Mouse (Mus musculus) heart, embryonic 14.5 days (tissue): ENCODE results near the gene Lysmd3. TPM values are rescaled to one million over a fixed set of nuclear protein-coding genes. Genes with fewer than 3 reads are reported as not detected.

ENCODE experiments used
- ATAC-seq: fragments of 200-750 bp; cut with Nextera tagmentation; 2 replicates; pipeline ENCODE4 v1.8.0; 2017; ENCODE audit warnings: low read depth, moderate TSS enrichment; ENCODE audit not compliant: insufficient number of reproducible peaks, insufficient read depth, low FRiP score
- H3K27ac ChIP-seq, 2 experiments: fragments of 200-500 bp in 1 of 2; fragments of 300-500 bp in 1 of 2; sonication (generic) in 1 of 2; replicated peaks in 1 of 2; 2 replicates each; pipeline ENCODE4 v1.5.1; 2012 to 2014; ENCODE audit warnings: low read depth in 2 of 2, low read length in 2 of 2, control low read depth in 1 of 2, mild to moderate bottlenecking in 1 of 2, mixed read lengths in 1 of 2; ENCODE audit not compliant: control insufficient read depth in 1 of 2, insufficient read depth in 1 of 2
- H3K27me3 ChIP-seq: fragments of 300-500 bp; sonication (generic); 2 replicates; pipeline ENCODE4 v1.6.1; 2014; ENCODE audit warnings: mild to moderate bottlenecking, low read length, control low read depth; ENCODE audit not compliant: control insufficient read depth, insufficient read depth
- H3K36me3 ChIP-seq: fragments of 300-500 bp; sonication (generic); 2 replicates; pipeline ENCODE4 v1.6.1; 2014; ENCODE audit warnings: mild to moderate bottlenecking, control low read depth, low read length, mixed read lengths; ENCODE audit not compliant: control insufficient read depth, insufficient read depth
- H3K4me1 ChIP-seq, 2 experiments: fragments of 200-500 bp in 1 of 2; fragments of 300-500 bp in 1 of 2; sonication (generic) in 1 of 2; 2 replicates each; pipeline ENCODE4 v1.6.1; 2012 to 2014; ENCODE audit warnings: low read length in 2 of 2, control low read depth in 1 of 2, mixed read lengths in 1 of 2; ENCODE audit not compliant: control insufficient read depth in 2 of 2, insufficient read depth in 2 of 2
- H3K4me2 ChIP-seq: fragments of 300-500 bp; sonication (generic); 2 replicates; pipeline ENCODE4 v1.6.1; 2014; ENCODE audit warnings: mild to moderate bottlenecking, low read length
- H3K4me3 ChIP-seq, 2 experiments: fragments of 200-500 bp in 1 of 2; fragments of 300-500 bp in 1 of 2; sonication (generic) in 1 of 2; 2 replicates each; pipeline ENCODE4 v1.5.1; 2012 to 2014; ENCODE audit warnings: low read length in 2 of 2, mild to moderate bottlenecking in 2 of 2, control low read depth in 1 of 2, low read depth in 1 of 2, moderate library complexity in 1 of 2; ENCODE audit not compliant: control insufficient read depth in 1 of 2, insufficient read depth in 1 of 2
- H3K9ac ChIP-seq: fragments of 300-500 bp; sonication (generic); 2 replicates; pipeline ENCODE4 v1.6.1; 2014; ENCODE audit warnings: mild to moderate bottlenecking, low read length
- H3K9me3 ChIP-seq: fragments of 300-500 bp; sonication (generic); 2 replicates; pipeline ENCODE4 v1.6.1; 2016; ENCODE audit warnings: low read length, control low read depth; ENCODE audit not compliant: control insufficient read depth
- WGBS: fragments of 180-500 bp; shearing (Covaris S2); extraction: QIAGEN DNeasy Blood & Tissue Kit; methylation state at CpG from one replicate; pipeline ENCODE4 v1.1.7; 2014; 5-methylcytosine and 5-hydroxymethylcytosine counted together
- polyA plus RNA-seq: library from polyadenylated mRNA; unstranded; fragments of >200 nt; fragmentation: Nextera tagmentation; extraction: Ambion mirVana; gene quantifications from 2 replicates; pipeline ENCODE4 v1.2.1, GENCODE M21; 2014

The Lysmd3 gene
- polyA plus RNA-seq, 1 experiment from 2014 or later, result 24.9 TPM

DNA sequence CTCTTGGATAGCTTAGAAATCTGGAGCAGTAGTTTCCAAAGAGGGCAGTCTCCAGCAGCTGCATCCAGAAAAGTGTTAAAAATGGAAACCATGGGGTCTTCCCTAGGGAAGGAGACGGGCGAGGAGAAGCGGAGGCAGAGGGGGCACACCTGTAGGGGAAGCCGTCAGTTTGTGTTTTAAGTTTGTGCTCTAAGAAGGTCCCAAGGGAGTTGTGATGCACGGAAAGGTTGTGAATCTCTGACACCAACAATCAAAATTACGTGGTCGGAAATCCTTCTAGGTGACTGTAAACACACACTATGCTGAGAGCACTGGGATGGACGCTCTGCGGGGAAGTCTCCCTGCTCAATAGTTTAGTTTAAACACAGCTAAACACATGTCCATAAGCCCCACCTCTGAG is 46.2 kb downstream of the Lysmd3 start:
- 88% methylated on average over 9 of the region's 9 CpGs for WGBS
- Histone ChIP-seq H3K27me3 (no peaks in the 10 kb centered on the region), H3K4me3 (no peak overlapping the region), H3K36me3 (peaks cover 6% of the 10 kb centered on the region; the same call in 1 of the 2 replicates), H3K4me1 (no peaks in the 10 kb centered on the region; a peak in 1 of 4 replicates), H3K9ac (no peak overlapping the region), H3K27ac (no peak overlapping the region), H3K9me3 (no peaks in the 10 kb centered on the region), H3K4me2 (no peak overlapping the region)
- ATAC-seq, result no peak

DNA sequence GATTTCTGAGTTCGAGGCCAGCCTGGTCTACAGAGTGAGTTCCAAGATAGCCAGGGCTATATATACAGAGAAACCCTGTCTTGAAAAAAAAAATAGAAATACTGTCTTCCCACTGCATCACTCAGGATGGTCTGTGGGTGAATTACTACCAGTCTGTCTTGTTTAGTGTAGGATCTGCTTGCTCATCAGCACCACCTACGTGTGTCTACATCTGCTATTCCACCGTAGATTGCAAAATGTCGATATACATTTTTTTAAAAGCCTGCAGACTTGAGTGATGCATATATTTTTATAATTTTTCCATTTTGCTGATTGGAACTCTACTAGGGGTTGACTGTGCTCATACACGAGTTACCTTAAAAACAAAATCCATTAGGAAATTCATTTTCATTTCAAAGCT is 48.8 kb downstream of the Lysmd3 start:
- no peaks in the 10 kb centered on the region for H3K27me3 ChIP-seq
- WGBS, result 92% methylated on average over 5 of the region's 5 CpGs
- H3K36me3 ChIP-seq, result no peaks in the 10 kb centered on the region; the same call in 1 of the 2 replicates
- peaks cover 0 to 16% of the 10 kb centered on the region in 2 experiments for H3K4me1 ChIP-seq
- no peaks in the 10 kb centered on the region for H3K9me3 ChIP-seq
- no peak overlapping the region for H3K27ac ChIP-seq
- no peak overlapping the region for H3K4me3 ChIP-seq
- no peak overlapping the region for H3K9ac ChIP-seq
- ATAC-seq, result no peak
- H3K4me2 ChIP-seq, result no peak overlapping the region

DNA sequence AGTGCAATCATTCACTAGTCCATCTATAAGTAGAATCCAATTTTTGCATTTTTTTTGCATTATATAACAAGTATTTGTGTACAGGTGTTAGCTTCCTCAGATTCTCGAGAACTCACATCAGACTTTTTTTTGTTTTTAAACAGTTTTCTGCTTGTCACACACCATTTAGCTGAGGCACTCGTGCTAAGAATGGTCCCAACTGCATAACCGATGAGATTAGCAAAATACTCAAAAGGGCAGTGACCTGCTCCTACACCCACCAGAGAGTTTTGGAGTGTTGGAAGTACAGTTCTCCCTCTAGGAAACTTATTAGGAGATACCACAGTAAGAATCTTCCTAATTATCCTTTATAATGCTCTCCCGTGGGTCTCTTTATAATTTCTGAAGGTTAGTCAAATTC is 52.3 kb downstream of the Lysmd3 start:
- ATAC-seq, result no peak
- Histone ChIP-seq H3K27me3 (no peaks in the 10 kb centered on the region), H3K4me1 (peaks cover 0 to 19% of the 10 kb centered on the region in 2 experiments), H3K9ac (peak overlapping the region; percentile 79), H3K36me3 (no peaks in the 10 kb centered on the region), H3K27ac (no peak overlapping the region), H3K9me3 (no peaks in the 10 kb centered on the region), H3K4me3 (peak overlapping the region; percentile 64 to 82), H3K4me2 (peak overlapping the region; percentile 93)
- 28% methylated on average over 4 of the region's 4 CpGs for WGBS

GRCm38 (mm10) chr13:81710266-81710665 is 52.8 kb downstream of the Lysmd3 start:
- H3K27me3 ChIP-seq, result no peaks in the 10 kb centered on the region
- peak overlapping the region; percentile 64 to 75 for H3K27ac ChIP-seq
- H3K36me3 ChIP-seq, result no peaks in the 10 kb centered on the region
- H3K9ac ChIP-seq, result peak overlapping the region; percentile 79
- 1% methylated on average over 7 of the region's 7 CpGs for WGBS
- ATAC-seq, result no peak
- peak overlapping the region; percentile 93 for H3K4me2 ChIP-seq
- H3K4me3 ChIP-seq, result peak overlapping the region; percentile 64 to 82
- no peaks in the 10 kb centered on the region for H3K9me3 ChIP-seq
- peaks cover 0 to 19% of the 10 kb centered on the region in 2 experiments for H3K4me1 ChIP-seq

- Histone ChIP-seq H3K4me1 (peaks cover 0 to 19% of the 10 kb centered on the region in 2 experiments), H3K9ac (peak within 1 kb of the TSS; percentile 79), H3K4me3 (peak within 1 kb of the TSS; percentile 64 to 82), H3K4me2 (peak within 1 kb of the TSS; percentile 93), H3K36me3 (no peaks in the 10 kb centered on the region), H3K9me3 (no peaks in the 10 kb centered on the region), H3K27me3 (no peaks in the 10 kb centered on the region), H3K27ac (peak within 1 kb of the TSS; percentile 64 to 83)
- ATAC-seq, result peak; percentile 95
- WGBS, result under 1% methylated on average over 61 of the region's 61 CpGs
Observed at GRCm38 (mm10) chr13:81710775-81711545, 53.5 kb downstream of the Lysmd3 start, which contains the start of the genes Polr3g and Mblac2. Polr3g (minus strand) TSS chr13:81711013. Mblac2 (plus strand) TSS chr13:81711341.

GRCm38 (mm10) chr13:81711546-81712371 is 54.3 kb downstream of the Lysmd3 start:
- Histone ChIP-seq H3K27me3 (no peaks in the 10 kb centered on the region), H3K27ac (peak overlapping the region; percentile 64 to 83), H3K4me3 (peak overlapping the region; percentile 64 to 82), H3K9me3 (no peaks in the 10 kb centered on the region), H3K9ac (peak overlapping the region; percentile 79), H3K4me1 (peaks cover 0 to 19% of the 10 kb centered on the region in 2 experiments), H3K4me2 (peak overlapping the region; percentile 93), H3K36me3 (no peaks in the 10 kb centered on the region)
- 2% methylated on average over 42 of the region's 42 CpGs for WGBS
- peak; percentile 33 for ATAC-seq

DNA sequence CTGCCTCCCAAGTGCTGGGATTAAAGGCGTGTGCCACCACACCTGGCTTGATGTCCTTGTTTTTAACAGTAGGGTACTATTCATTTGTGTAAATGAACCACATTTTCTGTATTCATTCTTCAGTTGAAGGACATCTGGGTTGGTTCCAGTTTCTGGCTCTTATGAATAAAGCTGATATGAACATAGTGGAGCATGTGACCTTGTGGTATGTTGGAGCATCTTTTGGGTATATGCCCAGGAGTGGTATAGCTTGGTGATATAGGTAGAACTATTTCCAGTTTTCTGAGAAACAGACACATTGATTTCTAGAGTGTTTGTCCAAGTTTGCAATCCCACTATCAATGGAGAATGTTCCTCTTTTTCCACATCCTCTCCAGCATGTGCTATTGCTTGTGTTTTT is 56.4 kb downstream of the Lysmd3 start:
- ATAC-seq, result no peak
- 80% methylated on average over 1 of the region's 1 CpGs for WGBS

More for the DNA sequence above, 56.4 kb downstream of the Lysmd3 start:
- Histone ChIP-seq H3K36me3 (no peaks in the 10 kb centered on the region), H3K4me1 (peaks cover 0 to 17% of the 10 kb centered on the region in 2 experiments; a peak in 3 of 4 replicates), H3K27me3 (no peaks in the 10 kb centered on the region), H3K4me3 (no peak overlapping the region), H3K9ac (no peak overlapping the region), H3K4me2 (no peak overlapping the region), H3K9me3 (no peaks in the 10 kb centered on the region), H3K27ac (no peak overlapping the region)
